In genomic region chr17:28979091-28979490, GRCm38 (mm10) we compare ENCODE assay signal across 13 mouse cellular contexts. TPM values are rescaled to one million over a fixed set of nuclear protein-coding genes. Genes with fewer than 3 reads are reported as not detected.
"Had no signal": no experiment of that assay in that cellular context is flagged by ENCODE, and none has a peak within 500 bp of the region (broad histone marks: within the 10 kb centered on the region; RNA-seq: fewer than 3 reads in every experiment).

No protein-coding gene starts in this region.

- ATAC-seq: intestine, embryonic 16.5 days; midbrain, embryonic 13.5 days had no signal

- H3K9me3 ChIP-seq: hindbrain, embryonic 15.5 days; limb, embryonic 12.5 days; midbrain, embryonic 13.5 days; neural tube, embryonic 15.5 days had no signal

- H3K4me3 ChIP-seq: hindbrain, embryonic 15.5 days; limb, embryonic 12.5 days; midbrain, embryonic 13.5 days; myocyte; neural tube, embryonic 15.5 days had no signal

- H3K4me1 ChIP-seq: hindbrain, embryonic 15.5 days; limb, embryonic 12.5 days; midbrain, embryonic 13.5 days had no signal

- H3K27ac ChIP-seq: hindbrain, embryonic 15.5 days; limb, embryonic 12.5 days; midbrain, embryonic 13.5 days; neural tube, embryonic 15.5 days; stomach, postnatal 0 days had no signal

- H3K9ac ChIP-seq: hindbrain, embryonic 15.5 days; limb, embryonic 12.5 days; midbrain, embryonic 13.5 days; neural tube, embryonic 15.5 days had no signal

- DNase-seq: layer of hippocampus, adult 9-11 months; layer of hippocampus, postnatal 36 days; lung, adult 18-20 months; lung, postnatal 36 days; thymus, postnatal 4 days had no signal

- H3K27me3 ChIP-seq: hindbrain, embryonic 15.5 days; limb, embryonic 12.5 days; midbrain, embryonic 13.5 days; neural tube, embryonic 15.5 days had no signal

- H3K4me2 ChIP-seq: hindbrain, embryonic 15.5 days; limb, embryonic 12.5 days; midbrain, embryonic 13.5 days; neural tube, embryonic 15.5 days had no signal

RNA-seq across cellular contexts. Expression of gene Pxt1, which starts 35.5 kb away (rescaled TPM):
- polyA plus RNA-seq: hindbrain, embryonic 15.5 days; intestine, embryonic 16.5 days; midbrain, embryonic 13.5 days; myocyte; neural tube, embryonic 11.5 days; neural tube, embryonic 15.5 days had no signal
